Mouse (Mus musculus) kidney, adult 2 months (tissue): ENCODE data around the gene Myo1c.

Source experiments
- CTCF ChIP-seq: fragments of 200-500 bp; conservative IDR thresholded peaks from 2 replicates; pipeline ENCODE4 v1.5.1; 2011; ENCODE audit warnings: low read depth, mild to moderate bottlenecking, control low read depth, low read length, moderate library complexity, mixed read lengths; ENCODE audit not compliant: insufficient read depth, insufficient read length
- POLR2A ChIP-seq: fragments of 200-500 bp; IDR thresholded peaks from one replicate; pipeline ENCODE4 v1.6.1; 2011; ENCODE audit warnings: low read depth, low read length, control low read depth

GRCm38 (mm10) chr11:75655621-75656545 lies 5.6 kb downstream of the Myo1c start:
- no peak for TF ChIP-seq CTCF
- TF ChIP-seq POLR2A = no peak
